Mouse (Mus musculus) forebrain, embryonic 13.5 days (tissue): ENCODE measurements at regions not wholly inside any gene's neighbourhood (a gene's known extent, or its start where the extent isn't known, plus 50 kb on each side); places are given as distances from the start of the nearest gene placed in this dataset.

Experiments used
- ATAC-seq: fragments of 200-750 bp; cut with Nextera tagmentation; 2 replicates; pipeline ENCODE4 v1.8.0; 2017
- H3K27ac ChIP-seq: fragments of 300-500 bp; sonication (generic); 2 replicates; pipeline ENCODE4 v1.5.1; 2015; ENCODE audit warnings: inconsistent platforms, mild to moderate bottlenecking, moderate library complexity
- H3K27me3 ChIP-seq: fragments of 300-500 bp; sonication (generic); 2 replicates; pipeline ENCODE4 v1.6.1; 2015; ENCODE audit warnings: mild to moderate bottlenecking, inconsistent platforms
- H3K36me3 ChIP-seq: fragments of 300-500 bp; sonication (generic); 2 replicates; pipeline ENCODE4 v1.6.1; 2015; ENCODE audit warnings: mild to moderate bottlenecking, inconsistent platforms; ENCODE audit not compliant: poor library complexity, severe bottlenecking
- H3K4me1 ChIP-seq: fragments of 300-500 bp; sonication (generic); 2 replicates; pipeline ENCODE4 v1.6.1; 2015; ENCODE audit warnings: inconsistent platforms
- H3K4me2 ChIP-seq: fragments of 300-500 bp; sonication (generic); 2 replicates; pipeline ENCODE4 v1.6.1; 2015; ENCODE audit warnings: inconsistent platforms, mild to moderate bottlenecking, moderate library complexity
- H3K4me3 ChIP-seq: fragments of 300-500 bp; sonication (generic); 2 replicates; pipeline ENCODE4 v1.5.1; 2015; ENCODE audit warnings: mild to moderate bottlenecking, inconsistent platforms
- H3K9ac ChIP-seq: fragments of 300-500 bp; sonication (generic); 2 replicates; pipeline ENCODE4 v1.6.1; 2015; ENCODE audit warnings: mild to moderate bottlenecking, inconsistent platforms
- H3K9me3 ChIP-seq: fragments of 300-500 bp; sonication (generic); replicated peaks from 2 replicates; pipeline ENCODE4 v1.6.1; 2016; ENCODE audit warnings: inconsistent platforms
- WGBS: fragments of 180-500 bp; shearing (Covaris S2); methylation state at CpG from one replicate; pipeline ENCODE4 v1.1.7; 2015; 5-methylcytosine and 5-hydroxymethylcytosine counted together

GRCm38 (mm10) chr8:51032386-51032785, 2188.6 kb upstream of the Tenm3 start:
- no peak overlapping the region for H3K27ac ChIP-seq
- no peak overlapping the region for H3K4me3 ChIP-seq
- no peaks in the 10 kb centered on the region for H3K27me3 ChIP-seq
- 55% methylated on average over 3 of the region's 3 CpGs for WGBS
- H3K4me1 ChIP-seq, result no peaks in the 10 kb centered on the region
- ATAC-seq, result no peak
- no peak overlapping the region for H3K4me2 ChIP-seq
- no peak overlapping the region for H3K9ac ChIP-seq
- no peaks in the 10 kb centered on the region for H3K36me3 ChIP-seq
- no peaks in the 10 kb centered on the region for H3K9me3 ChIP-seq

GRCm38 (mm10) chr8:51010508-51010907, 2166.8 kb upstream of the Tenm3 start:
- Histone ChIP-seq H3K4me3 (no peak overlapping the region), H3K9ac (no peak overlapping the region), H3K4me1 (no peaks in the 10 kb centered on the region), H3K4me2 (no peak overlapping the region), H3K27ac (no peak overlapping the region), H3K9me3 (no peaks in the 10 kb centered on the region), H3K27me3 (no peaks in the 10 kb centered on the region), H3K36me3 (no peaks in the 10 kb centered on the region)
- no peak for ATAC-seq
- WGBS, result 91% methylated on average over 3 of the region's 3 CpGs

- no peak overlapping the region for H3K4me3 ChIP-seq
- no peak overlapping the region for H3K9ac ChIP-seq
- no peak overlapping the region for H3K4me2 ChIP-seq
- no peaks in the 10 kb centered on the region for H3K27me3 ChIP-seq
- 56% methylated on average over 4 of the region's 4 CpGs for WGBS
- no peaks in the 10 kb centered on the region for H3K9me3 ChIP-seq
- H3K36me3 ChIP-seq, result no peaks in the 10 kb centered on the region
- no peak for ATAC-seq
- no peaks in the 10 kb centered on the region for H3K4me1 ChIP-seq
- H3K27ac ChIP-seq, result no peak overlapping the region
Observed at GRCm38 (mm10) chr8:50967386-50967785, 2123.6 kb upstream of the Tenm3 start.

GRCm38 (mm10) chr8:50917540-50917939, 2073.8 kb upstream of the Tenm3 start:
- H3K27ac ChIP-seq, result no peak overlapping the region
- WGBS, result 21% methylated on average over 5 of the region's 5 CpGs

GRCm38 (mm10) chr8:50916733-50917113, 2073.0 kb upstream of the Tenm3 start:
- Histone ChIP-seq H3K9ac (peak overlapping the region; percentile 66), H3K9me3 (no peaks in the 10 kb centered on the region), H3K4me3 (peak overlapping the region; percentile 76), H3K36me3 (no peaks in the 10 kb centered on the region), H3K4me2 (peak overlapping the region; percentile 98), H3K27me3 (peaks cover 11% of the 10 kb centered on the region), H3K27ac (no peak overlapping the region), H3K4me1 (peaks cover 13% of the 10 kb centered on the region)
- ATAC-seq, result no peak; the same call in 1 of the 2 replicates
- under 1% methylated on average over 8 of the region's 8 CpGs for WGBS

More at GRCm38 (mm10) chr8:50917540-50917939, 2073.8 kb upstream of the Tenm3 start:
- peaks cover 11% of the 10 kb centered on the region for H3K27me3 ChIP-seq
- H3K4me2 ChIP-seq, result peak overlapping the region; percentile 98; the same call in 1 of the 2 replicates
- no peak overlapping the region for H3K9ac ChIP-seq
- no peaks in the 10 kb centered on the region for H3K9me3 ChIP-seq
- no peak overlapping the region for H3K4me3 ChIP-seq
- no peaks in the 10 kb centered on the region for H3K36me3 ChIP-seq
- peaks cover 13% of the 10 kb centered on the region for H3K4me1 ChIP-seq
- ATAC-seq, result no peak

GRCm38 (mm10) chr8:50915876-50916732, 2072.4 kb upstream of the Tenm3 start:
- no peaks in the 10 kb centered on the region for H3K36me3 ChIP-seq
- WGBS, result under 1% methylated on average over 53 of the region's 56 CpGs
- peaks cover 11% of the 10 kb centered on the region for H3K27me3 ChIP-seq
- H3K4me2 ChIP-seq, result peak overlapping the region; percentile 98
- H3K4me3 ChIP-seq, result peak overlapping the region; percentile 76
- H3K27ac ChIP-seq, result no peak overlapping the region
- peaks cover 13% of the 10 kb centered on the region for H3K4me1 ChIP-seq
- no peaks in the 10 kb centered on the region for H3K9me3 ChIP-seq
- peak; percentile 91 for ATAC-seq
- peak overlapping the region; percentile 66 for H3K9ac ChIP-seq

- no peak overlapping the region for H3K27ac ChIP-seq
Observed at GRCm38 (mm10) chr8:50915259-50915875, 2071.6 kb upstream of the Tenm3 start.

GRCm38 (mm10) chr8:50914615-50915014, 2070.9 kb upstream of the Tenm3 start:
- no peak overlapping the region for H3K27ac ChIP-seq
- H3K36me3 ChIP-seq, result no peaks in the 10 kb centered on the region
- ATAC-seq, result no peak
- H3K9ac ChIP-seq, result peak overlapping the region; percentile 66; the same call in 1 of the 2 replicates
- H3K27me3 ChIP-seq, result peaks cover 11% of the 10 kb centered on the region
- H3K4me1 ChIP-seq, result peaks cover 13% of the 10 kb centered on the region
- H3K4me3 ChIP-seq, result peak overlapping the region; percentile 76
- 13% methylated on average over 7 of the region's 7 CpGs for WGBS
- H3K4me2 ChIP-seq, result peak overlapping the region; percentile 98
- no peaks in the 10 kb centered on the region for H3K9me3 ChIP-seq

More at GRCm38 (mm10) chr8:50915259-50915875, 2071.6 kb upstream of the Tenm3 start:
- Histone ChIP-seq H3K4me3 (peak overlapping the region; percentile 76), H3K9me3 (no peaks in the 10 kb centered on the region), H3K36me3 (no peaks in the 10 kb centered on the region), H3K4me2 (peak overlapping the region; percentile 98), H3K4me1 (peaks cover 13% of the 10 kb centered on the region), H3K27me3 (peaks cover 11% of the 10 kb centered on the region), H3K9ac (peak overlapping the region; percentile 66)
- ATAC-seq, result peak; percentile 41
- 2% methylated on average over 22 of the region's 22 CpGs for WGBS

- H3K4me3 ChIP-seq, result no peak overlapping the region
Observed at GRCm38 (mm10) chr8:50878198-50878597, 2034.4 kb upstream of the Tenm3 start.

More at GRCm38 (mm10) chr8:50878198-50878597, 2034.4 kb upstream of the Tenm3 start:
- no peak overlapping the region for H3K9ac ChIP-seq
- no peaks in the 10 kb centered on the region for H3K27me3 ChIP-seq
- WGBS, result 89% methylated on average over 5 of the region's 5 CpGs
- H3K27ac ChIP-seq, result no peak overlapping the region
- ATAC-seq, result no peak
- H3K4me2 ChIP-seq, result no peak overlapping the region
- no peaks in the 10 kb centered on the region for H3K4me1 ChIP-seq
- no peaks in the 10 kb centered on the region for H3K36me3 ChIP-seq
- no peaks in the 10 kb centered on the region for H3K9me3 ChIP-seq
